Comparison of ENCODE assay signal across 16 mouse cellular contexts in the genomic region with DNA sequence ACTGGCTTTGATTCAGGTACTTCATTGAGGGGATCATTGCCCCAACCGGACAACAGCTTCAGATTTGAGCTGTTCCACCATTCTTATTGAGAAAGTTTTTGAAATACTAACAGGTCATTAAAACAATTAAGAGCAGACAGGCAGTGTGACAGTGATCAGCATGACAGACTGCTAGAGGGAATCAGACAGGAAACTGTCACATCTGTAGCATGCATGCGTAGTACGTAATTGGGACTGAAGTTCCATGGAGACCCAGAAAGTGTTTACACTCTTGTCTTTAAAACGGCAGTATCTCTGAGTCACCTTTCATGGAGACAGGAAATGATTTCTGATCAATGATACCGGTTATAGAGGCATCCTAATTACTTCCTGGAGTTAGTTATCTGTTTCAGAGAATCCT.
DNase-seq lines count a peak whose midpoint lies in the region; ATAC-seq and TF ChIP-seq lines count a peak whose summit lies in the region.
"Had no signal": no experiment of that assay in that cellular context is flagged by ENCODE, and none has a peak within 500 bp of the region (broad histone marks: within the 10 kb centered on the region; RNA-seq: fewer than 3 reads in every experiment).

No protein-coding gene starts in this region.

- H3K4me3 ChIP-seq in testis, adult 2 months (ENCODE audit: control insufficient read depth, low read depth, low read length) = peak overlapping the region; percentile 64; the same call in 1 of the 2 replicates
- peak overlapping the region; percentile 39 for H3K4me3 ChIP-seq in hindbrain, embryonic 12.5 days
- peak overlapping the region; percentile 36 for H3K4me3 ChIP-seq in midbrain, embryonic 14.5 days (replicated peaks; ENCODE audit: low read depth, low read length)
- no peak overlapping the region for H3K4me3 ChIP-seq in liver, postnatal 0 days (ENCODE audit: low read depth, low read length)
- H3K4me3 ChIP-seq: myocyte had no signal

- no peaks in the 10 kb centered on the region for H3K9me3 ChIP-seq in hindbrain, embryonic 12.5 days (replicated peaks)
- no peaks in the 10 kb centered on the region for H3K9me3 ChIP-seq in midbrain, embryonic 14.5 days (ENCODE audit: control insufficient read depth, low read length)
- no peaks in the 10 kb centered on the region for H3K9me3 ChIP-seq in liver, postnatal 0 days (ENCODE audit: low read length)

- no peaks in the 10 kb centered on the region for H3K27me3 ChIP-seq in testis, adult 2 months (ENCODE audit: control insufficient read depth, insufficient read depth, low read length)
- no peaks in the 10 kb centered on the region for H3K27me3 ChIP-seq in hindbrain, embryonic 12.5 days
- no peaks in the 10 kb centered on the region for H3K27me3 ChIP-seq in midbrain, embryonic 14.5 days (ENCODE audit: control insufficient read depth, insufficient read depth, low read length)
- no peaks in the 10 kb centered on the region for H3K27me3 ChIP-seq in liver, postnatal 0 days (ENCODE audit: insufficient read depth, low read length)

- ATAC-seq in hindbrain, embryonic 12.5 days (ENCODE audit: low FRiP score) = no peak
- no peak for ATAC-seq in midbrain, embryonic 14.5 days (ENCODE audit: low FRiP score, low TSS enrichment)
- no peak for ATAC-seq in liver, postnatal 0 days
- ATAC-seq: activated CD4-positive, CD25-positive, alpha-beta regulatory T cell, adult 4 months; intestine, embryonic 16.5 days had no signal

- no peak for DNase-seq in testis, postnatal 14 days (ENCODE audit: low spot score)
- DNase-seq in midbrain, embryonic 14.5 days = no peak
- no peak for DNase-seq in thymus, postnatal 0 days (ENCODE audit: low spot score)
- DNase-seq in kidney, adult 11 months = no peak
- no peak for DNase-seq in liver, postnatal 0 days
- DNase-seq in left cerebral cortex, adult 8-10 months (ENCODE audit: low spot score in 2 of 2) = no peak
- DNase-seq: cerebellum, adult 11 months; lung, postnatal 4 days; right cerebral cortex, adult 18-20 months; thymus, adult 18-20 months had no signal

- WGBS in hindbrain, embryonic 12.5 days = 37% methylated on average over 5 of the region's 5 CpGs
- WGBS in midbrain, embryonic 14.5 days = 36% methylated on average over 5 of the region's 5 CpGs
- WGBS in liver, postnatal 0 days (ENCODE audit: insufficient replicate concordance) = 60% methylated on average over 5 of the region's 5 CpGs

- H3K36me3 ChIP-seq in testis, adult 2 months (ENCODE audit: control insufficient read depth, insufficient read depth, low read length) = no peaks in the 10 kb centered on the region
- H3K36me3 ChIP-seq in hindbrain, embryonic 12.5 days = no peaks in the 10 kb centered on the region
- no peaks in the 10 kb centered on the region for H3K36me3 ChIP-seq in midbrain, embryonic 14.5 days (ENCODE audit: control insufficient read depth, insufficient read depth, low read length)
- no peaks in the 10 kb centered on the region for H3K36me3 ChIP-seq in liver, postnatal 0 days (replicated peaks; ENCODE audit: insufficient read depth, low read length)

- TF ChIP-seq EP300 in liver, postnatal 0 days (IDR thresholded peaks at IDR 0.05; ENCODE audit: low read depth) = no peak

- TF ChIP-seq POLR2A in testis, adult 2 months (IDR thresholded peaks at IDR 0.05; ENCODE audit: control insufficient read depth, low read depth, low read length) = no peak

- peak overlapping the region; percentile 57 for H3K4me2 ChIP-seq in hindbrain, embryonic 12.5 days (replicated peaks)
- H3K4me2 ChIP-seq in midbrain, embryonic 14.5 days (ENCODE audit: low read length) = peak overlapping the region; percentile 59
- H3K4me2 ChIP-seq in liver, postnatal 0 days (ENCODE audit: low read depth, low read length) = no peak overlapping the region
- H3K4me2 ChIP-seq: liver, embryonic 11.5 days had no signal

- no peak overlapping the region for H3K9ac ChIP-seq in hindbrain, embryonic 12.5 days
- no peak overlapping the region for H3K9ac ChIP-seq in midbrain, embryonic 14.5 days (replicated peaks; ENCODE audit: low read length)
- H3K9ac ChIP-seq in liver, postnatal 0 days (replicated peaks) = no peak overlapping the region

- no peak overlapping the region for H3K27ac ChIP-seq in testis, adult 2 months (ENCODE audit: control insufficient read depth, insufficient read depth, low read depth, low read length)
- H3K27ac ChIP-seq in hindbrain, embryonic 12.5 days = no peak overlapping the region
- H3K27ac ChIP-seq in midbrain, embryonic 14.5 days (replicated peaks; ENCODE audit: low read depth, low read length) = no peak overlapping the region
- no peak overlapping the region for H3K27ac ChIP-seq in liver, postnatal 0 days (ENCODE audit: low read depth)

- no peaks in the 10 kb centered on the region for H3K4me1 ChIP-seq in testis, adult 2 months (ENCODE audit: control insufficient read depth, insufficient read depth, low read length)
- peaks cover 24% of the 10 kb centered on the region for H3K4me1 ChIP-seq in hindbrain, embryonic 12.5 days
- peaks cover 31% of the 10 kb centered on the region for H3K4me1 ChIP-seq in midbrain, embryonic 14.5 days (ENCODE audit: control insufficient read depth, insufficient read depth, low read length)
- H3K4me1 ChIP-seq in liver, postnatal 0 days (ENCODE audit: insufficient read depth) = no peaks in the 10 kb centered on the region

- TF ChIP-seq CTCF in testis, adult 2 months (IDR thresholded peaks at IDR 0.05; ENCODE audit: control insufficient read depth, insufficient read depth, insufficient replicate concordance, low read depth, low read length) = no peak
- TF ChIP-seq CTCF in liver, postnatal 0 days (IDR thresholded peaks at IDR 0.05; ENCODE audit: low read depth) = no peak
